Mouse (Mus musculus): Measurements from ENCODE around the gene Cdh13. TPM values are rescaled to one million over a fixed set of nuclear protein-coding genes. Genes with fewer than 3 reads are reported as not detected.

Gene Cdh13
- total and polyA plus RNA-seq, 3 experiments, result 162 to 172 (median 163) TPM

GRCm38 (mm10) chr8:118284112-118285029 lies 838 bp downstream of the Cdh13 start:
- no peaks in the 10 kb centered on the region for H3K27me3 ChIP-seq (ENCODE audit: control insufficient read depth, insufficient read depth, low read length)
- peak overlapping the region; percentile 74 for H3K4me3 ChIP-seq
- H3K27ac ChIP-seq, result peak overlapping the region; percentile 92
- TF ChIP-seq EP300 (IDR thresholded peaks at IDR 0.05; ENCODE audit: insufficient read depth, low read depth, low read length) (no peak), CTCF (IDR thresholded peaks at IDR 0.05) (no peak), POLR2A (IDR thresholded peaks at IDR 0.05; ENCODE audit: insufficient read depth, low read depth, low read length) (no peak)
- intact Hi-C loops (cut with DNase I), result loop anchor here (5.0 kb wide), 4 partner anchors 68 to 778 kb away; no protein-coding TSS in a partner anchor
- peak; percentile 66 to 74 for DNase-seq
- 1% methylated on average over 46 of the region's 46 CpGs for WGBS
- no peaks in the 10 kb centered on the region for H3K79me2 ChIP-seq (replicated peaks; ENCODE audit: control insufficient read depth, insufficient read depth, low read length)
- H3K9ac ChIP-seq (ENCODE audit: low read depth, low read length), result peak overlapping the region; percentile 91
- no peaks in the 10 kb centered on the region; the same call in 1 of the 2 replicates for H3K36me3 ChIP-seq (ENCODE audit: control insufficient read depth, insufficient read depth, low read length)
- peaks cover 12% of the 10 kb centered on the region for H3K4me1 ChIP-seq (ENCODE audit: control insufficient read depth, insufficient read depth, low read length)

- intact Hi-C loops (cut with DNase I), result loop anchor here (1.0 to 5.0 kb wide), 5 partner anchors 67 to 567 kb away; no protein-coding TSS in a partner anchor
- peak; percentile 39 to 40 for DNase-seq
- Histone ChIP-seq H3K4me1 (ENCODE audit: control insufficient read depth, insufficient read depth, low read length) (peaks cover 19% of the 10 kb centered on the region), H3K27ac (peak overlapping the region; percentile 92), H3K36me3 (ENCODE audit: control insufficient read depth, insufficient read depth, low read length) (peaks cover 2% of the 10 kb centered on the region), H3K9ac (ENCODE audit: low read depth, low read length) (peak overlapping the region; percentile 28), H3K27me3 (ENCODE audit: control insufficient read depth, insufficient read depth, low read length) (no peaks in the 10 kb centered on the region), H3K79me2 (replicated peaks; ENCODE audit: control insufficient read depth, insufficient read depth, low read length) (no peaks in the 10 kb centered on the region), H3K4me3 (peak overlapping the region; percentile 74; the same call in 1 of the 2 replicates)
- WGBS, result 36% methylated on average over 10 of the region's 10 CpGs
- TF ChIP-seq POLR2A (IDR thresholded peaks at IDR 0.05; ENCODE audit: insufficient read depth, low read depth, low read length) (no peak), CTCF (IDR thresholded peaks at IDR 0.05) (no peak)
Measured at GRCm38 (mm10) chr8:118285596-118286281, 2.2 kb downstream of the Cdh13 start.

DNA sequence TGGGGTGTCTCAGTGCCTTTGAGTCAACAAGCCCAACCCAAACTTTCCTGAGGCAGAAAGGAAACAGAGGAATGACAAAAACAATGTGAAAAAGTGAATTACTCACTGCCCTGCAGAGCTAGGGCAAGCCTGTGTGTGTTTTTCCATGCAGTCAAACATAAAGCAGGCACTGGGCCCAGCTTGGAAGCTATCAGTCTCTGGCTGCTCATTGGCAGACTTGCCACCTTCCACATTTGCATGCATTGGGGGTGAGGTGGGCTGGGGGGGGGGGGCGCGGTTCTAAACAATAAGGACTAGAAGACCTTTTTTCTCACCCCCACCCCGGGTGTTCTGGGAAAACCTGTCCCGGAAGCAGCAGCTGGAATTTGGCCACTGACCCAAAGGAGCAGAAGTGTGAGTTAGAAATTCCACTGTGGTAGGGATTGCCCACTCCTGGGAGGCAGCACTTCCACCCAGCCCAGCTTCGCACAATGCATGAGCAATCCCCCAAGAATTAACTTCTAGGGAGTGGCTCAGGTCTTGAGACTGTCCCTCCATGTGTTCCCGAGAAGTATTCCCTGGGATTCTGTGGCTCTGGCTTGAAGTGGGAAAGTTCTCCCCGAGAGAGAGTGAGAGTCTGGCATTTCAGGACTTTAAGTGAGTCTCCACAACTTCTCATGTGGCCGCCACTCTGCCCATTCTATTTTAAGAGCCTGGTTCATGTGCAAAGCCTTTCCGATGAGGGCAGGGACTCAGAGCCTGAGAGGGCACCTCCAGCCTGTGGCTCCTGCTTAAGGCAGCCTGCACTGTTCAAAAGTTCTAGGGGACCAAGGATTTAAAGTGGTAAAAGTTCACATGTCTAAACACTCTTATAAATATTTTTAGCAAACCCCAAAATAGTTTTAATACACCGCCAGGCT lies 3.0 kb downstream of the Cdh13 start:
- H3K4me1 ChIP-seq (ENCODE audit: control insufficient read depth, insufficient read depth, low read length), result peaks cover 26% of the 10 kb centered on the region
- DNase-seq, result peak; percentile 61 to 72
- 6% methylated on average over 10 of the region's 10 CpGs for WGBS
- peak overlapping the region; percentile 30 for H3K4me3 ChIP-seq
- H3K27ac ChIP-seq, result peak overlapping the region; percentile 92
- H3K27me3 ChIP-seq (ENCODE audit: control insufficient read depth, insufficient read depth, low read length), result no peaks in the 10 kb centered on the region
- peak; percentile 52 for TF ChIP-seq POLR2A (IDR thresholded peaks at IDR 0.05; ENCODE audit: insufficient read depth, low read depth, low read length)
- no peak; the same call in 1 of the 2 replicates for TF ChIP-seq EP300 (IDR thresholded peaks at IDR 0.05; ENCODE audit: insufficient read depth, low read depth, low read length)
- peak overlapping the region; percentile 58 for H3K9ac ChIP-seq (ENCODE audit: low read depth, low read length)
- H3K79me2 ChIP-seq (replicated peaks; ENCODE audit: control insufficient read depth, insufficient read depth, low read length), result no peaks in the 10 kb centered on the region
- intact Hi-C loops (cut with DNase I), result loop anchor here (1.0 to 5.0 kb wide), 6 partner anchors 66 to 566 kb away; no protein-coding TSS in a partner anchor
- H3K36me3 ChIP-seq (ENCODE audit: control insufficient read depth, insufficient read depth, low read length), result peaks cover 6% of the 10 kb centered on the region

DNA sequence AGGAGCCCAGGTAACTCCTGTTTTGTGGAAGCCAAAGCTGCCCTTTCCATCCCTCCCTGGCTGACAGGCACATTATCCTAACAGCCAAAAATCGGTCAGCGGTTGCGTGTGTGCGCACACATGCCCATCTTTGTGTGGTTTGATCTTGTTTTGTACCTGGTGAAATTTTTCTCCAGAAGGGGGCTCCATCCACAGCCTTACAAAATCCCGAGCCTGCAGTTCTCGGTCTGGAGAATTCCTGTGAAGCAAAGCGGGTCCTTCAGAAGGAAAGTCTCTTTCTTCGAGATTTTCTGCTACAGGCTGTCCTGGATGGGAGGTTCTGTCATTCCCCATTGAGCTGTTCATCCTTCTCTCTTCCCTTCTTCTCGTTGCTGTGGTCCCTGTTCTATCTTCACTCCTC lies 4.0 kb downstream of the Cdh13 start:
- DNase-seq, result peak; percentile 45 to 52

More for the DNA sequence above, 4.0 kb downstream of the Cdh13 start:
- Histone ChIP-seq H3K4me3 (no peak overlapping the region), H3K79me2 (replicated peaks; ENCODE audit: control insufficient read depth, insufficient read depth, low read length) (no peaks in the 10 kb centered on the region; the same call in 1 of the 2 replicates), H3K4me1 (ENCODE audit: control insufficient read depth, insufficient read depth, low read length) (peaks cover 27% of the 10 kb centered on the region), H3K27ac (peak overlapping the region; percentile 92), H3K36me3 (ENCODE audit: control insufficient read depth, insufficient read depth, low read length) (peaks cover 9% of the 10 kb centered on the region), H3K9ac (ENCODE audit: low read depth, low read length) (no peak overlapping the region), H3K27me3 (ENCODE audit: control insufficient read depth, insufficient read depth, low read length) (no peaks in the 10 kb centered on the region)
- peak; percentile 81 for TF ChIP-seq CTCF (IDR thresholded peaks at IDR 0.05)
- TF ChIP-seq EP300 (IDR thresholded peaks at IDR 0.05; ENCODE audit: insufficient read depth, low read depth, low read length), result peak; percentile 61; the same call in 1 of the 2 replicates
- no peak for TF ChIP-seq POLR2A (IDR thresholded peaks at IDR 0.05; ENCODE audit: insufficient read depth, low read depth, low read length)
- intact Hi-C loops (cut with DNase I), result loop anchor here (1.0 to 5.0 kb wide), 5 partner anchors 65 to 565 kb away; no protein-coding TSS in a partner anchor
- WGBS, result 21% methylated on average over 9 of the region's 9 CpGs

Measured in heart, adult 2 months (tissue).